Mouse (Mus musculus) liver, adult (tissue): Measurements from ENCODE around the gene Pakap.

Experiments
- GATA4 ChIP-seq: IDR thresholded peaks from 2 replicates; pipeline ENCODE4 v1.6.1; 2014; ENCODE audit warnings: mild to moderate bottlenecking, low read length; ENCODE audit not compliant: insufficient replicate concordance

Gene Pakap

GRCm38 (mm10) chr4:57886066-57886887, 318.3 kb downstream of the Pakap start:
- no peak for TF ChIP-seq GATA4

GRCm38 (mm10) chr4:57886888-57887230, 318.9 kb downstream of the Pakap start:
- TF ChIP-seq GATA4 = no peak

- no peak for TF ChIP-seq GATA4
These were observed 320.3 kb downstream of the Pakap start for GRCm38 (mm10) chr4:57888246-57888645.

- TF ChIP-seq GATA4 = no peak
These were observed 321.8 kb downstream of the Pakap start for GRCm38 (mm10) chr4:57889773-57890172.

GRCm38 (mm10) chr4:57892001-57892586, 324.1 kb downstream of the Pakap start:
- no peak for TF ChIP-seq GATA4

GRCm38 (mm10) chr4:57895140-57895539, 327.2 kb downstream of the Pakap start:
- TF ChIP-seq GATA4 = no peak

GRCm38 (mm10) chr4:57895902-57896301, 327.9 kb downstream of the Pakap start:
- TF ChIP-seq GATA4 = no peak

- TF ChIP-seq GATA4 = no peak
These were observed 328.7 kb downstream of the Pakap start for GRCm38 (mm10) chr4:57896631-57897030.

- TF ChIP-seq GATA4 = peak; percentile 58; the same call in 1 of the 2 replicates
These were observed 333.2 kb downstream of the Pakap start for GRCm38 (mm10) chr4:57901210-57901609.

- TF ChIP-seq GATA4 = no peak
These were observed 334.6 kb downstream of the Pakap start for GRCm38 (mm10) chr4:57902619-57903018.

- no peak for TF ChIP-seq GATA4
These were observed 336.2 kb downstream of the Pakap start for GRCm38 (mm10) chr4:57904211-57904610.

GRCm38 (mm10) chr4:57904638-57905037, 336.7 kb downstream of the Pakap start:
- no peak for TF ChIP-seq GATA4

- no peak for TF ChIP-seq GATA4
These were observed 338.7 kb downstream of the Pakap start for GRCm38 (mm10) chr4:57906708-57907107.

- no peak; the same call in 1 of the 2 replicates for TF ChIP-seq GATA4
These were observed 340.9 kb downstream of the Pakap start for GRCm38 (mm10) chr4:57908860-57909259.

- no peak for TF ChIP-seq GATA4
These were observed 345.0 kb downstream of the Pakap start for GRCm38 (mm10) chr4:57913021-57913420.
